Mouse (Mus musculus): ENCODE measurements around the gene Mlst8.

- TF ChIP-seq POLR2A (IDR thresholded peaks at IDR 0.05; ENCODE audit: control insufficient read depth, extremely low read depth, insufficient read depth, low read length, poor library complexity) (no peak), CTCF (IDR thresholded peaks at IDR 0.05; ENCODE audit: borderline replicate concordance, control insufficient read depth, extremely low read depth, insufficient read depth, low read length, poor library complexity) (no peak)
Observed at GRCm38 (mm10) chr17:24454218-24454755, 24.6 kb downstream of the Mlst8 start.
